Mouse (Mus musculus) MEL (cell line): Measurements from ENCODE around the gene Uhrf1bp1l.

Source experiments
- CTCF ChIP-seq, 3 experiments: IDR thresholded peaks in 2 of 3; conservative IDR thresholded peaks in 1 of 3; 2 replicates each; pipeline ENCODE4 v1.5.1; 2011 to 2012; ENCODE audit warnings: low read length in 3 of 3, low read depth in 2 of 3, mild to moderate bottlenecking in 2 of 3, improper control_type of control experiment in 1 of 3, inconsistent platforms in 1 of 3, mixed read lengths in 1 of 3, moderate library complexity in 1 of 3; ENCODE audit not compliant: control insufficient read depth in 1 of 3, insufficient read depth in 1 of 3, poor library complexity in 1 of 3, severe bottlenecking in 1 of 3
- EP300 ChIP-seq, 2 experiments: IDR thresholded peaks; 2 replicates each; pipeline ENCODE4 v1.6.1; 2011; ENCODE audit warnings: improper control_type of control experiment in 2 of 2, low read length in 2 of 2, low read depth in 1 of 2, mild to moderate bottlenecking in 1 of 2
- GABPA ChIP-seq: IDR thresholded peaks from 2 replicates; pipeline ENCODE4 v1.6.1; 2012; ENCODE audit warnings: low read depth, mild to moderate bottlenecking, inconsistent platforms, low read length, improper control_type of control experiment, moderate library complexity
- KAT2A ChIP-seq: conservative IDR thresholded peaks from 2 replicates; pipeline ENCODE4 v1.6.1; 2012; ENCODE audit warnings: low read depth, low read length, improper control_type of control experiment, inconsistent platforms
- MAFK ChIP-seq: IDR thresholded peaks from 2 replicates; pipeline ENCODE4 v1.6.1; 2011; ENCODE audit warnings: low read depth, mild to moderate bottlenecking, low read length, improper control_type of control experiment, borderline replicate concordance
- POLR2A ChIP-seq, 2 experiments: IDR thresholded peaks; 2 replicates each; pipeline ENCODE4 v1.6.1; 2011 to 2012; ENCODE audit warnings: low read length in 2 of 2, mild to moderate bottlenecking in 2 of 2, control low read depth in 1 of 2, improper control_type of control experiment in 1 of 2, low read depth in 1 of 2, moderate library complexity in 1 of 2; ENCODE audit not compliant: control insufficient read depth in 1 of 2, insufficient read depth in 1 of 2, poor library complexity in 1 of 2
- SIN3A ChIP-seq: IDR thresholded peaks from 2 replicates; pipeline ENCODE4 v1.6.1; 2012; ENCODE audit warnings: low read length, improper control_type of control experiment, inconsistent platforms
- SMC3 ChIP-seq: IDR thresholded peaks from 2 replicates; pipeline ENCODE4 v1.6.1; 2011; ENCODE audit warnings: low read depth, low read length, improper control_type of control experiment
- ZC3H11A ChIP-seq: IDR thresholded peaks from 2 replicates; pipeline ENCODE4 v1.6.1; 2012; ENCODE audit warnings: low read depth, mild to moderate bottlenecking, inconsistent platforms, low read length, improper control_type of control experiment

DNA sequence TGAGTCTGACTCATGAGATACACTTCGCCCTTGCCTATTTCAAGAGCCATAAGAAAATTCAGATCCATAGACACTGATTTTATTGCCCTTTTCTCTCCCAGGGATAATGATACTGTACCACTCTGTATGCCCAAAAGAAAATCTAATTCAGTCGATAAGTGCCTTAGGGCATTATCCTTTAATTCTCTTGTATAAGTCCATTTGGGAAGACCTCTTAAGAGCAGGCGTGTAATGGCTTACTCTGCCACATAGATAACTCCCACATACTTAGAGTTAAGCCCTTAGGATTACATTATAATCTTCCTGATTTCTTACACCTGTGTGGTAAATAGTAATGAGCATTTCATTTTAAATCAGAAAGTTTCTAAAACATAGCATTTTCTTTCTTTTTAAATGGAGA lies 1.8 kb downstream of the Uhrf1bp1l start:
- TF ChIP-seq SMC3 (no peak), KAT2A (no peak), ZC3H11A (no peak), CTCF (IDR thresholded peaks at IDR 0.05 in 2 of 3, conservative IDR thresholded peaks at IDR 0.05 in 1 of 3; ENCODE audit: control insufficient read depth in 1 of 3, insufficient read depth in 1 of 3, low read depth in 2 of 3, low read length in 3 of 3, poor library complexity in 1 of 3, severe bottlenecking in 1 of 3) (no peak), SIN3A (no peak; the same call in 1 of the 2 replicates), POLR2A (IDR thresholded peaks at IDR 0.05; ENCODE audit: control insufficient read depth in 1 of 2, insufficient read depth in 1 of 2, low read depth in 1 of 2, low read length in 2 of 2, poor library complexity in 1 of 2) (no peak), EP300 (IDR thresholded peaks at IDR 0.05; ENCODE audit: low read depth in 1 of 2, low read length in 2 of 2) (no peak), GABPA (no peak), MAFK (no peak)
